Mouse (Mus musculus): ENCODE results near the gene Gm15517. TPM values are rescaled to one million over a fixed set of nuclear protein-coding genes. Genes with fewer than 3 reads are reported as not detected.

Gm15517 gene
- total and polyA plus RNA-seq, 3 experiments: not detected

GRCm38 (mm10) chr7:44277250-44277622, 16.0 kb downstream of the Gm15517 start:
- H3K9me3 ChIP-seq (replicated peaks; ENCODE audit: low read length): peaks cover 6% of the 10 kb centered on the region
- no peaks in the 10 kb centered on the region for H3K79me2 ChIP-seq (replicated peaks; ENCODE audit: control insufficient read depth, extremely low read depth, insufficient read depth, poor library complexity, severe bottlenecking)
- in situ Hi-C loops (cut with MboI; ENCODE audit: low pct_ligation_motif_present, low pct_unique_long_range_greater_than_20kb, low sequenced_read_pairs) (no loop called here), dilution Hi-C loops (cut with MboI; ENCODE audit: extremely low pct_ligation_motif_present, extremely low pct_unique_long_range_greater_than_20kb, low sequenced_read_pairs) (no loop called here)
- no peaks in the 10 kb centered on the region; a peak in 1 of 4 replicates for H3K4me1 ChIP-seq (ENCODE audit: control insufficient read depth in 1 of 2, insufficient read depth in 2 of 2)
- no peak overlapping the region for H3K4me2 ChIP-seq (ENCODE audit: insufficient read depth, low read depth, poor library complexity, severe bottlenecking)
- H3K27me3 ChIP-seq (replicated peaks): peaks cover 28% of the 10 kb centered on the region
- TF ChIP-seq NRF1 (IDR thresholded peaks at IDR 0.05; ENCODE audit: low read depth, low read length) (no peak), TBP (conservative IDR thresholded peaks at IDR 0.05; ENCODE audit: low read depth, low read length) (no peak), MAZ (IDR thresholded peaks at IDR 0.05; ENCODE audit: low read depth, low read length) (no peak), CHD1 (IDR thresholded peaks at IDR 0.05; ENCODE audit: low read depth, low read length) (no peak), CTCF (conservative IDR thresholded peaks at IDR 0.05 in 1 of 2, IDR thresholded peaks at IDR 0.05 in 1 of 2; ENCODE audit: low read depth in 2 of 2, low read length in 2 of 2) (peak; percentile 54 to 74), TCF12 (IDR thresholded peaks at IDR 0.05; ENCODE audit: low read depth, low read length) (no peak), ZMIZ1 (IDR thresholded peaks at IDR 0.05; ENCODE audit: low read depth, low read length) (no peak), EP300 (IDR thresholded peaks at IDR 0.05; ENCODE audit: low read length) (no peak), NELFE (IDR thresholded peaks at IDR 0.05; ENCODE audit: low read depth, low read length) (no peak), PAX5 (IDR thresholded peaks at IDR 0.05; ENCODE audit: low read length) (no peak), SMC3 (IDR thresholded peaks at IDR 0.05; ENCODE audit: low read depth, low read length) (peak; percentile 69), MYC (IDR thresholded peaks at IDR 0.05; ENCODE audit: low read depth, low read length) (no peak), JUND (conservative IDR thresholded peaks at IDR 0.05; ENCODE audit: low read depth, low read length) (no peak), SIN3A (IDR thresholded peaks at IDR 0.05; ENCODE audit: low read length) (no peak), POLR2A (IDR thresholded peaks at IDR 0.05; ENCODE audit: low read depth, low read length) (no peak), ZKSCAN1 (IDR thresholded peaks at IDR 0.05; ENCODE audit: borderline replicate concordance, low read depth, low read length) (no peak), ZNF384 (IDR thresholded peaks at IDR 0.05; ENCODE audit: low read depth, low read length) (no peak), RCOR1 (conservative IDR thresholded peaks at IDR 0.05; ENCODE audit: low read depth, low read length) (no peak), JUN (IDR thresholded peaks at IDR 0.05; ENCODE audit: insufficient read depth, low read depth, low read length) (no peak), BHLHE40 (IDR thresholded peaks at IDR 0.05; ENCODE audit: low read depth, low read length) (no peak), CHD2 (IDR thresholded peaks at IDR 0.05; ENCODE audit: low read length) (no peak), RAD21 (IDR thresholded peaks at IDR 0.05; ENCODE audit: low read depth, low read length) (peak; percentile 57), ZC3H11A (IDR thresholded peaks at IDR 0.05; ENCODE audit: low read depth, low read length) (no peak), ELF1 (IDR thresholded peaks at IDR 0.05; ENCODE audit: low read depth, low read length) (no peak), UBTF (IDR thresholded peaks at IDR 0.05; ENCODE audit: low read depth, low read length) (no peak), MAFK (IDR thresholded peaks at IDR 0.05; ENCODE audit: insufficient replicate concordance, low read length) (no peak)
- DNase-seq (ENCODE audit: extremely low read depth): peak; percentile 52
- no peak overlapping the region for H3K27ac ChIP-seq (ENCODE audit: insufficient read depth, low read depth)
- H3K9ac ChIP-seq (ENCODE audit: insufficient read depth, low read depth): no peak overlapping the region
- no peaks in the 10 kb centered on the region for H3K36me3 ChIP-seq (replicated peaks in 1 of 2; ENCODE audit: control insufficient read depth in 1 of 2, insufficient read depth in 1 of 2, low read length in 1 of 2)
- no peak overlapping the region for H3K4me3 ChIP-seq (replicated peaks in 1 of 3; ENCODE audit: low read depth in 2 of 3, low read length in 2 of 3, poor library complexity in 1 of 3)

All from CH12.LX (cell line).